Mouse (Mus musculus) A20 (cell line): ENCODE measurements around the gene Zfp784.
"Not testable (repeated sequence)": the region's sequence is repeated elsewhere in the genome, so short reads cannot be mapped to it uniquely, and the experiment has no call there.

Source experiments
- DNase-seq: peaks from one replicate; pipeline ENCODE4 v3.0.0-alpha.2; 2011; ENCODE audit warnings: low read depth, low spot score

Gene Zfp784

DNA sequence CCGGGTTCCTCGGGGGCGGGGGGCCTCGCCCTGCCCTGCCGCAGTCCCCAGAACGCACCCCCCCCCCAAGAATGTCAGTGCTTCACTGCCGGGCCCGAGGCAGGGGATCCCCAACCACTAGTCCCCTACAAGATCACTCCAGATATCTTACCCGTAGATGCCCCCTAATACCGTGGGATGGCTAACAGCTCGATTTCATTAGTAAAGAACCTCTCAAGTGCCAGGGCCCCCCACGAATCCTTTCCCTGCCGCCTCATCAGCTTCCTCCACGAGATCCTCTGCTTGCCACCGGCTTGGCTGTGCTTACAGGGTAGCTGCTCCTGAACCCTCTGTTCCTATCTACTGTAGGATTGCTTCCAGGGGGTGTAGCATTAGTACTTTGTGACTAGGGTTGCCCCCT is 17.6 kb downstream of the Zfp784 start:
- DNase-seq = no peak

DNA sequence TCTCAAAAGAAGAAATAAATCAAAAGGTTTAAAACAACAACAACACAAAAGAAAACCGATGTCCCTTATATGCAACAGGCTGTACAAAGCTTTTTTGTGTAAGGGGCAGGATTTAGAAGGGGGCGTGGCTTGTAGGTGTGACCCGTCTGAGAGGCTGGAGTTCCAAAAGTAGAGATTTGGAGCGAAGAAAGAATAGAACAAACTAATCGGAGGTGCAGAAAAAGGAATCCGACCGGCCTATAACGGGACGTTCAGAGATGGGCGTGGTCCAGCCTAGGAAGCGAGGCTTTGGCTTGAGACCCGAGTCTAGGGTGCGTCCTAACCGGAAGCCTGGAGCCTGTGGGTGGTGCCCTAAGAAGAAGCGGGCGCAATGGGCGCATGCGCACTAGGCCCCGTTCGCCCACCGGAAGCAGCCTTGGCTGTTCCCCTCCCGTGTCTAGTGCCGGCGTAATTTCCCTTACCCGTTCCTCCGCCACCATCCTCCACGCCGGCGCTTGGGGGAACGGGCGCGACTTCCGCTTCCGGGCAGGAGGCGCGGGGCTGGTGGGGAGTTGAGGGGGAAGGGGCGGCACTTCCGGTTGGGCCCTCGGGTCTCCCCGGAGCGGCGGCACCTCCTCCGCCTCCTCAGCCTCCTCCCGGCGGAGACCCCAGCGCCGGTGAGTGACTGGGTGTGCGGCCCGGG is 18.1 kb downstream of the Zfp784 start, which contains the start of the genes Zfp865 and Ccdc106:
Gene Zfp865 (plus strand): TSS at position 377 of the 682 bp plus-strand sequence.
Gene Ccdc106 (plus strand): TSS at position 554 of the 682 bp plus-strand sequence.
- DNase-seq = peak; percentile 99

DNA sequence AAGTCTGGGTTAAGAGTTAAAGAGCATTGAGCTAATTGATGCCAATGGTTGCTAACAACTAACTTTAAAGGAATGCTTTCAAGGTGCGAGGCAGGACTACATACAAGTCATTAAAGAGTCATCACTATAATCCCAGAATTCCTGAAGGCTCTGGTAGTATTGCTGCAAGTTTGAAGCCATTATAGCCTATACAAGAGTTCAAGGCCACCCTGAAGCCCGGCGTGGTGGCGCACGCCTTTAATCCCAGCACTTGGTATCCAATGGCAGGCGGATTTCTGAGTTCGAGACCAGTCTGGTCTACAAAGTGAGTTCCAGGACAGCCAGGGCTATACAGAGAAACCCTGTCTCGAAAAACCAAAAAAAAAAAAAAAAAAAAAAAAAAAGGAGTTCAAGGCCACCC is 18.7 kb downstream of the Zfp784 start:
- DNase-seq = peak; percentile 48

DNA sequence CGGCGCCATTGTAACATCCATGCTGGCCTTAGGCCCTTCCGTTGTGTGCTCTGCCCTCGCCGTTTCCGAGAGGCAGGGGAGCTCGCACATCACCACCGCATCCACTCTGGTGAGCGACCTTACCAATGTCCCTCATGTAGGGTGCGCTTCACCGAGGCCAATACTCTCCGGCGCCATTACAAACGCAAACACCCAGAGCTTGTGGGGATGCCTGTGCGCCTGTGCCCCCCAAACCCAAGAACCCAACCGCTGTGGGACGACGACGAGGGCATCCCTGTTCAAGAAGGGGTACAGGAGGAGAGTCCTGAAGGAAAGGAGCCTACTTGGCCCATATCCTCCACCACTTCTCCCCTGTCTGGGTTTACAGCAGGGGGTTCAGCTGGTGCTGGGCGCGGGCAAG is 20.3 kb downstream of the Zfp784 start:
- no peak for DNase-seq

DNA sequence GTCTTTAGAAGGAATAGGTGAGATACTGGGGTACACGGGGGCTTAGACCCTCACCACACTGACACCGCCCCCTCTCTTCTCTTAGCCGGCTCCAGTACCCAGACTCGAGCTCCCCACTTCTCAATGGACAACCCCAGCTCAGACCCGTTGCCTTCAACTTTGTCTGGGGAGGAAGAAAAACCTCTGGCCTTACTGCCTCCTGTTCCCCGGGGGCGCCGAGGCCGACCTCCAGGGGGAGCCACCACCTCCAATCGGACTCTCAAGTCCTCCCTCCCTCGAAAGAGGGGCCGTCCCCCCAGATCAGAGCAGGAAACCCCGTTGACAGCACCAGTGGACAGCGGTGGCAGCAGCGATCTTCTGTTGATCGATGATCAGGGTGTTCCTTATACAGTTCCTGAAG is 20.9 kb downstream of the Zfp784 start:
- peak; percentile 45 for DNase-seq

DNA sequence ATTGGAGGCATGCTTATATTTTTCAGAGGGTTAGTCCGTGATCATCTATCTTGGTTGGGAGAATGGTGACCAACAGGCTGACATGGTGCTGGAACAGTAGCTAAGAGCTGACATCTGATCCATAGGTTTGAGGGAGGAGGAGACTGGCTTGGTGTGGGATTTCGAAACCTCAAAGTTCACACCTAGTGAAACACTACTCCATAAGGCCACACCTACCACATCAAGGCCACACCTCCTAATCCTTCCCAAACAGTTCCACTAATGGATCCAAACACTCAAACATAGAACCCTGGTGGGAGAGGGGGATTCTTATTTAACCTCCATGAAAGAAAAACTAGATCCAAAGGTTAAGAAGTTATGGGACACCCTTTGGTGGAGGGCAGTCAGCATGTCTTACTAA is 21.3 kb downstream of the Zfp784 start:
- DNase-seq = no peak

DNA sequence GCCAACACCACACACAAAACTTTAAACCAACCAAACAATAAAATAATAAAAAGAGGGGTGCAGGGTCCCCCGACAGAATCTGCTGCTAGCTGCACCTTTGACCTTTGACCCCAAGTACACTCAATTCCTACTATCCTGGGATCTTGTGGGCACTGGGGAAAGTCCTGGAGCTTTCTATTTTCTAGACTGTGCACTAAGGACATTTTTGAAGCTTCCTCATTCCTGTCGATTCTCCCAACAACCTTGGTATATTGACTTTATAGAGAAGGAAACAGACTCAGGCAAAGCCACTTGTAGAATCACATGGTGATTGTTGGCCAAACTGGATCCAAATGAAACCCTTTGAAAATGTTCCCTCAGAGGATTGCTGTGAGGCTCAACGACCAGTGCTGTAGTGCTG is 22.2 kb downstream of the Zfp784 start:
- DNase-seq = no peak

DNA sequence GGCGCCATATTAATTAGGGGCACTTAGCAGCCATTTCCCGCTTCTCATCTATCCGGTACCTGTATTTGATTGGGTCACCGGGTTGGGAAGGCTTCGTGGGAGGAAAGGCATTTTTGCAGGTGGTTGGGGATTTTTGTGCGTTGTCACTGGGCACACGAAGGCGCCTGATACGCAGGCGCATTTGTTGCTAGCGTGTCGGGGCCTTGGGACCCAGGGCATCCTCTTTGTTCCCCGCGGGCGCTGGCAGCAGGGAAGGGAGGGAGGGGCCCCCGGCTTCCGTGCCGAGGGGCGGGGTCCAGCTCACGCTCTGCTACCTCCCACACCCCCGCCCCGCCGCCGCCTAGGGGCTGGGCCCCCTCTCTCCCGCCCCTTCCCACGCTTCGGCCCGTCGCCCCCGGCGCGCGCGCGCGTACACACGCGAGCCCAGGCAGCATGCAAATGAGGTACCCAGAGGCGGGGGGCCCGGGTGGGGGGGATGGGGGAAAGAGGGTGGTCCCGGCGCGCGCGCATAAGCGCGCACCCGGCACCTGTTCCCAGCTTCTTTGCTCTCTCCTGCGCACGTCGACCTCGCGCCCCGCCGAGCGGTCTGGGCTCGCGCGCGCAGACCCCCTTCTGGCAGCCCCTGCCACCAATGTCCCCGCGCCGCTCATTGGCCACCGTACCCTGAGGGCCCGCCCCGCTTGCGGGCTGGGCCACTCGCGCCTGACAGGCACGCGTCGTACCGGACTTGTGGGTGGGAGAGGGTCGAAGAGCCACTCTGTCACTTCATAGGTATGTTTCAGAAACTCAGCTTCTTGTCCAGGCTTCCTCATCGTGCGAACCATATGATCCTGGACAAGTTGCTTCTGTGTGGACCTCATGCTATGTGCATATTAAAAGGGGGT is 22.9 kb downstream of the Zfp784 start, which contains the start of gene Gm44973:
Gene Gm44973 (plus strand): TSS at position 379 of the 884 bp plus-strand sequence.
- peak; percentile 98 for DNase-seq

DNA sequence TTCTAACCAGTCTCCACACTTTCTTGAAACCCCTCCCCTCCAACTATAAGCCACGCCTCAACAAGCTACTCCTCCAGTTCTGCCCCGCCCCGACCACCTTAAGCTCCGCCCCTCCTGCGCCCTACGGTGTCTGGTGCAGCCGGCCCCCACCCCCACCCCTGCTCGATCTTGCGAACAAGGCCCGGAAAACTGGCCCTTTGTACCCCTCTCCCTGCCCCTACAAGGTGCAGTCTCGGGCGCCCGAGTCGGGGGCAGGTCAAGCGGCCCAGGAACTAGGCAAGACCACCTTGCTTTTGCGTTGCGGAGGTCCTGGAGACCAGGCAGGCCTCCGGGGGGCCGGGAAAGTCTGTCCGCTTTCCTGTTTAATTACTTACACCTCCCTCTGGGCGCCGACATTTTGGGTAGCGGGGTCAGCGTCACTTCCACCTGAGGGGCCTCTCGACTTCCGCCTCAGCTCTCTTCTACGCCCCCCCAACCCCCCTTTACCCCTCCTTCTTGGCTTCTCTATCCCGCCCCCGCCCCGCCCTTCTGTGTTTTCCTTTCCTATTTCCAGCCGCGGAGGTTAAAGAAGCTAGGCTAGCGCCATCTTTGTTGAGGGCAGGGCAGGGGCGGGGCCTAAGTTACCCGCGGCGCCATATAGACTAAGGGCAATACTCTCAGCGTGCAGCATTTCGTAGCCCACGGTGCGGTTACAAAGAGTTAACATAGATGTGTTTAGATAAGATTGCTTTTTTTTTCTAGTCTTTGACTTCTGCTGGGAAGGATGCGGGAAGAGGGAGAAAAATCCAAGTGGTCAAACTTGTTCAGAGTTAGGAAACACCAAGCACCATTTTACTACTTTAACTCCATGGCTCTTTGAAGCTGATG is 23.8 kb downstream of the Zfp784 start, which contains the start of the genes Zfp524 and Fiz1:
Gene Zfp524 (plus strand): TSS at position 165 of the 867 bp plus-strand sequence.
Gene Fiz1 (minus strand): TSS at position 447 of the 867 bp plus-strand sequence.
- peak; percentile 99 for DNase-seq

DNA sequence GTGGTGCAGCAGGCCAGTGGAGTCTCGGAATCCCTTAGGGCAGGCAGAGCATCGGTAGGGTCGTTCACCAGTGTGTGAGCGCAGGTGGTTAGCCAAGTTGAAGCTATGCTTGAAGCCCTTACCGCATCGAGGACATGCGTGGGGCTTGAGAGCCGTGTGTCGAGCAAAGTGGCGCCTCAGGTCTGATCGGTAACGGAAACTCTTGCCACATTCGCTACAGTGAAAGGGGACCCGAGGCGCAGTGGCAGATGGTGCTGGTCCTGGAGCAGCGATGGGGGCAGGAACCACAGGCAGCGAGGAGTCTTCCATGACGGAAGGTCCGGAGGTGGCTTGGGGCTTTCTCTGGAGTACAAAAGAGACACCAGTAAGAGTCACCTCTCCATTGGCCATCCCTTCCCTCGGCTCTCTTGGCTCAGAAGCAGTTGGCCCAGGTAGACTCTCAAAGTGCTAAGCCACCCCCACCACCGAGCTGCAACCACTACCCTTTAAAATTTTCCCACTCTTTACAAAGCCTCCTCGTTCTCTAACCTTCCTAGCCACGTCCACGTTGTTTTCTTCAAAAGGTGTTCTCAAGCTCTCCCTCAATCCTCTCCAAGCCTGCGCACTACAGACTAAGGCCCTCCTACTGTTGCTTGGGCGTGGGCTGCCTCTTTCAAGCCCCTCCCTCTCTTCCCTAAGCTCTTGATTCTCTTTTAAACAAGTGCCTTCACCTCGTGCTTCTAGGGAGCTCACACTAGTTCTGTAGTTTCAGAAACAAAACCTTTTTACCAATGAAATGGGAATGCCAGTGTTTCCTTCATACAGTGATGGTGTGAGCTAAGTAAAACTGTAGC is 25.3 kb downstream of the Zfp784 start:
- no peak for DNase-seq

DNA sequence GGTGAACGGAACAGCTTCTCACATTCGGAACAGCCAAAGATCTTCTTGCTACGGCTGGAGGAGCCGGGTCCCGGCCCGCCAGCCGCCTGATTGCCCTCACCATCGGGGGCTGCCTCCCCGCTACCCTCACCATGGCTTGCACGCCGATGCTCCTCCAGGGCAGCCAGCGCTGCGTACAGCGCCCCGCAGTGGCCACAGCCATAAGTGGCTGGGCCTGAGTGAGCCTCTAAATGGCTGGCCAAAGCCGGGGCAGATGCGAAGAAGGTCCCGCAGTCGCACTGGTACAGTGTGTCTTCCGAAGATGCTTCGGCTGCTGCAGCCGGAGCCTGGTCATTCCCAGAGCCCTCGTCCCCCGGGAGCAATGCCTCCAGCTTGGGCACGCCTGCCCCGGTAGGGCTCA is 30.0 kb downstream of the Zfp784 start:
- DNase-seq = no peak

DNA sequence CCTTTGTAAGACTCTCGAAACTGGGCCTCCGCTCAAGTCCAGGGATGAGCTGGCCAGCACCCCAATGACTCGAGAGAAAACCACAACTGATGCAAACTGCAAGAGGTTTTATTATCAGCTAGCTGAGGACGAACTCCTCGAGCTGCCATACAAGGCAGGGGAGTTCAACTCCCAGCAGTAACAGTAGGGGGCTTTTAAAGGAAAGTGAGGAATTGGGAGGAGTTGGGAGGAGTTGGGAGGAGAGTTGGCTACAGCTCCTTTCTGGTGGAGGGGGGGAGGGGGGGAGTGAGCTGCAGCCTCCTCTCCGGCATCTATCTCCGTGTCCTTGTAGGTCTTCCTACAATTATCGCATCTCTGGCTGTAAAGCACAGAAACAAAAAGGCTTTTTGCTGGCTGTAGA is 35.4 kb downstream of the Zfp784 start:
- DNase-seq = not testable (repeated sequence)

DNA sequence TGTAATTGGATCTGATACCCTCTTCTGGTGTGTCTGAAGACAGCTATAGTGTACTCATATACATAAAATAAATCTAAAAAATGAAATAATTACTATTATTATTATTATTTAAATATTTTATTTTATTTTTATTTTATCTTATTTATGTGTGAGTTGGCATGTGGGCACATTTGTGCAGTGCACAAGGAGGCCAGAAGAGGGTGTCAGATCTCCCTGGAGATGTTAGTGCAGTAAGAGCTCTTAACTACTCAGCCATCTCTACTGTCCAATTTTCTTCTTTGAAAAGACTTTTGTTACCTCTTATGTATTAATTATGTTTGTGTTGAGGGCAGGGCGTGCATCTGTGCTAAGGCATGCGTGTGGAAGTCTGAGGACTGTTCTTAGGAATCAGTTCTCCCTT is 38.4 kb downstream of the Zfp784 start:
- DNase-seq = peak; percentile 47

DNA sequence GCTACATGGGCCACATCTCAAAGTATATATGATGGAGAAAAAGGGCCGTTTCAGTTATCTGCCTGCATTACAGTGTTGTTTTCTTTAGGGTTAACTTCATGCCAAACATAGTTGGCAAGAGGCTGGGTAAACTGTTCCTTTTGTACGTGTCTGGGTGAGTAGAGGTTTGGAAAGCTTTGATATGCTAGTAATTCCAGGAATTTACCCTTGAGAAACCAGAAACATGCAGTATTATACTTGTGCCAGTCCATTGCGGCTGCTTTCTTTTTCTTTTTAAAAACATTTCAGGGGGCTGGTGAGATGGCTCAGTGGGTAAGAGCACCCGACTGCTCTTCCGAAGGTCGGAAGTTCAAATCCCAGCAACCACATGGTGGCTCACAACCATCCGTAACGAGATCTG is 41.3 kb downstream of the Zfp784 start:
- no peak for DNase-seq

DNA sequence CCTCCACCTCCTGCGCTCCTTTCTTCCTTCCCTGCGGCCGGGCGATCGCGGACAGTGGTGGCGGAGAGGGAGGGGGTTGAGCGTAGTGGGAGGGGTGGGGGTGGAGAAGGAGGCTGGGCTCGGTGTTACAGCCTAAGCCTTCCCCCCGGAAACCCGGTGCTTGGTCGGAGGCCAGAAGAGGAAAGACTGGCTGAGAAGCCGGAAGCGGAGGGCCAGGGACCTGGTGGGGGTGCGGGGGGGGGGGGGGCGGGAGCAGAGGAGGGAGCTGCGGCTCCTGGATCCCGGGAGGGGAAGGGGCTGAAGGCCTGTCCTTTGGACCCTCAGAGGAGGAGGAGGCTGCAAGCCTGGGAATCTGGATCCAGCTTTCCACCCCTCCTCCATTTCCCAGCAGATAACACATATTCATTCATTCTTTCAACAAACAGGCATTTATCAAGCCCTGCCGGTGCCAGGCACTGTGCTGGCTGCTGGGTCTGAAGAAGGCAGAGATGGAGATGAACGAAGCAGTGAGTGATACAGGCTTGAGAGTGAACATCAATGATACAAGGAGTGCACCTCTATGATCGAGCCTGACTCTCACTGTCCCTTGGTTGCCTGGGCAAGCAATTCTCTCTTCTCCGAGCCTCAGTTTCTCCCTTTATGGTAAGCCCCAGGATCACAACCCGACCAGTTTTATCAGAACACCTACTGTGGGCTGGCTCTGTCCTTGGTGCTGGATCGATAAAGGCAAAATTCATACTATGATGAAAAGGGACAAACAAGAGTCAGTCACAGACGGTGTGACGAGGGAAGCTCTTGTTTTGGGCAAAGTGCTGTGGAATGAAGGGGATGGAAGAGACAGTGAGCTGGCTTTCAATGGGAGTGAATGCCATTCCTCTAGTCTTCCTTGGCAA is 42.0 kb downstream of the Zfp784 start, which contains the start of gene Zfp579:
Gene Zfp579 (minus strand): TSS at position 156 of the 893 bp plus-strand sequence.
- peak; percentile 83 for DNase-seq

DNA sequence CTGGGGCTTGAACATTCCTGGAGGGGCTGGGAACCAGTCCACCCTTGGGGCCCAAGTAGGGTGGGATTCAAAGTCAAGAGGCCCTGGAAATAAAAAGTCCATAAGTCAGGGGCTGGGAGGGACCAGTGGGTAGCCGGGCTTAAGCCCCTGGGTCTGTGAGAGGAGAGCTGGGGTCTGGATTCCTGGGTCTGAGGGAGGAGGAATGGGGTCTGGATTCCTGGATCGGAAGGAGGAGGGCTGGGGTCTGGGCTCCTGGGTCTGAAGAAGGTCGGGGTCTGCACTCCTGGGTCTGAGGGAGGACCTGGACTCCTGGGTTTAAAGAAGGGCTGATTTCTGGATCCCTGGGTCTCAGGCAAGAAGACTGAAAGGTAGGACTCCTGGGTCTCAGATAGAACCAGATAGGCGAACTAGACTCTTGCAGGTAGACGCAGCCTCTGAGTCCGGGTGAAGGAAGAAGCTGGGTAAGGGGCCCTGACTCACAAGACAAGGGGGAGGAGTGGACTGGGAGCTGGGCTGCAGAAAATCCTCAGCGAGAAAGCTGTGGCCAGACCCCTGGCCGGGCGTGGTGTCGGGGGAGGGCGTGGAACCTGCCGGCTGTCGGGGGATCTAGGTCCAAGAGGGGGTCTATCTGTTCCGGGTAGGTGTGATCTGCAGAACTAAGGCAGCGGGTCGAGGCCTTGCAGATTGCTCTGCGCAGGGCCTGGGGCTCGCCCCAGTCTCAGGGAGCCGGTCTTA is 42.8 kb downstream of the Zfp784 start:
- DNase-seq = no peak

DNA sequence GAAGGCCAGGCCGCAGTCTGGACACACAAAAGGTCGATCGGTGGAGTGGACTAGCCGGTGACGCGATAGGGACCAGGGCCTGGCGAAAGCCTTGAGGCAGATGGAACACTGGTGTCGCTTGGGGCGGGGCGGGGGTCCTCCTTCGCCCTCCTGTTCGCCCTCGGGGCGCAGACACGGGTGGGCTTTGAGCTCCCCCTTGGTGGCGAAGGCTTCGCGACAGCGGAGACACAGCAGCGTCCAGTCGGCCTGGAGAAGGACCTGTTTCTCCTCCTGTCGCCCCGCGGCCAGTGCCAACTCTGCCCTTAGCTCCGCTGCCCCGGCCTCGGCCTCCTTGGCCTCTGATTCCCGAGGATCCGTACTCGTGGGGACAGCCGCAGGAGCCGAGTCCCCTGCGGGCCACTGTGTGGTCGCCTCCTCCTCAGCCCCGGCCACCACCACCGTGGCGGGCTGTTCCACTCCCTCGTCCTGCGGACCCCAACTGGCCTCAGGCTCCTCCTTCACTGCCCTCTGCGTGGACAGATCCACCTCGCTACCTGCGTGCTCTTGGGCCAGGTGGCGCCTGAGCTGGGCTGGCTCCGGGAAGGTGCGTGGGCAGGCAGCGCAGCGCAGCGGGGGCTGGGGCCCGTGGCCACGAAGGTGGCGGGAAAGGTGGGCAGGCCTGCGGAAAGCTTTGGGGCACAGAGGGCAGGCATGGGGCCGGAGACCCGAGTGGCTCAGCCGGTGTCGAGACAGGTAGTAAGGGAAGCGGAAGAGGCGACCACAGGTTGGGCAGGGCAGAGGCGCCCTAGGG is 44.1 kb downstream of the Zfp784 start:
- DNase-seq = no peak
